Mouse (Mus musculus): ENCODE results near the gene Zfpl1. TPM values are rescaled to one million over a fixed set of nuclear protein-coding genes. Genes with fewer than 3 reads are reported as not detected.
"Not testable (repeated sequence)": the region's sequence is repeated elsewhere in the genome, so short reads cannot be mapped to it uniquely, and the experiment has no call there.

Gene Zfpl1
- 83.3 and 84.8 TPM in 2 replicates for polyA plus RNA-seq (2015; fragmentation: Nextera tagmentation; extraction: Ambion mirVana)

DNA sequence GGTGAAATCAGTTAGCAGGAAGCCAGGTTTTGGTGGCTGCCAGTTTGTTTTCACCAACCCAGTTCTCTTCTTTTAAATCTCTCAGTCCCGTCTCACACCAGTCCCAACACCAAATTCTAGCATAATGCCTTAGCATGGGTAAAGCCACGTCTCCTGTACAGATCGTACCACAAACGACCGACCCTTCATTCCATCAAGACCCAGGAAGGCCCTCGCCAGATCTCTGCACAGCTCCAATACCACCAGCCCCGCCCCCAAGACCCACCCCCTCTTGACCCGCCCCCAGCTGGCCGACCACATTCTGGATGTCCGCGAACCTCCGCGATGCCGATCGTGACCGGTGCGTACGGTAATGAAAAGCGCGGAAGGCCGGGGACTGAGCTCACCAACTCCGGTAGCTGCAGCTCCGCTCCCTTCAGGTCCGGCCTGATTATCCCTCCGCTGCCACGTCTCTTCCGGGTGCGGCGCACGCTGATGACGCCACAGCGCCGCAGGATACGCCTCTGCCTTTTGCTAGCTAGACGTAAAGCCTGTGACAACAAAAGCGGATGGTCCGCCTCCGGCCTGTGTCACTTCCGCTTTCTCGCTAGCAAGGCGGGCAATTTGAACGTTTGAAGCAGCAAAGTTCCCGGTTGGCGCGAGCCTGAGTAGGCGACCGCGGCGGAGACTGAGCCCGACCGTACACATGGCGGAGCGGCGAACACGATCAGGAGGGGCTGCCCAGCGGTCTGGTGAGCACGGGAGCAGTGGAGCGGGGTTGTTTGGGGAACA, at the start of gene Zfpl1, which contains the start of gene Cdca5:
TSS of gene Zfpl1 (minus strand) at position 479 of the 771 bp plus-strand sequence.
TSS of gene Cdca5 (plus strand) at position 506 of the 771 bp plus-strand sequence.
- under 1% methylated on average over 58 of the region's 58 CpGs for WGBS
- peak within 1 kb of the TSS; percentile 96 for H3K4me2 ChIP-seq (replicated peaks)
- ATAC-seq: peak; percentile 92
- H3K9me3 ChIP-seq: no peaks in the 10 kb centered on the region
- peaks cover 28% of the 10 kb centered on the region for H3K36me3 ChIP-seq
- no peaks in the 10 kb centered on the region for H3K27me3 ChIP-seq
- peak within 1 kb of the TSS; percentile 76 for H3K4me3 ChIP-seq (replicated peaks)
- peak within 1 kb of the TSS; percentile 47 for H3K27ac ChIP-seq
- H3K4me1 ChIP-seq (replicated peaks): peaks cover 25% of the 10 kb centered on the region
- peak within 1 kb of the TSS; percentile 78 for H3K9ac ChIP-seq (replicated peaks)

DNA sequence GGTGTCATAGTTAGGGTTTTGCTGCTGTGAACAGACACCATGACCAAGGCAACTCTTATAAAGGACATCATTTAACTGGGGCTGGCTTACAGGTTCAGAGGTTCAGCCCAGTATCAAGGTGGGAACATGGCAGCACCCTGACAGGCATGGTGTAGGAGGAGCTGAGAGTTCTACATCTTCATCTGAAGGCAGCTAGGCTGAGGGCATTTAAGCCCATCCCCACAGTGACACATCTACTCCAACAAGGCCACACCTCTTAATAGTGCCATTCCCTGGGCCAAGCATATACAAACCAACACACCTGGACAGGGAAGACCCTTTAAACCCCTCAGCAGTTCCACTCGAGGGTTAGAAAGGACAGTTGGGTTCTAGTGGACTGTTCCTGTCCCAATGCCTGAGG, 48.4 kb upstream of the Zfpl1 start:
- not testable (repeated sequence) for H3K4me2 ChIP-seq (replicated peaks); H3K27me3 ChIP-seq; H3K9me3 ChIP-seq; ATAC-seq; H3K4me1 ChIP-seq (replicated peaks); H3K27ac ChIP-seq; H3K9ac ChIP-seq (replicated peaks); H3K4me3 ChIP-seq (replicated peaks)
- peaks cover 46% of the 10 kb centered on the region for H3K36me3 ChIP-seq
- WGBS: 41% methylated on average over 1 of the region's 1 CpGs

DNA sequence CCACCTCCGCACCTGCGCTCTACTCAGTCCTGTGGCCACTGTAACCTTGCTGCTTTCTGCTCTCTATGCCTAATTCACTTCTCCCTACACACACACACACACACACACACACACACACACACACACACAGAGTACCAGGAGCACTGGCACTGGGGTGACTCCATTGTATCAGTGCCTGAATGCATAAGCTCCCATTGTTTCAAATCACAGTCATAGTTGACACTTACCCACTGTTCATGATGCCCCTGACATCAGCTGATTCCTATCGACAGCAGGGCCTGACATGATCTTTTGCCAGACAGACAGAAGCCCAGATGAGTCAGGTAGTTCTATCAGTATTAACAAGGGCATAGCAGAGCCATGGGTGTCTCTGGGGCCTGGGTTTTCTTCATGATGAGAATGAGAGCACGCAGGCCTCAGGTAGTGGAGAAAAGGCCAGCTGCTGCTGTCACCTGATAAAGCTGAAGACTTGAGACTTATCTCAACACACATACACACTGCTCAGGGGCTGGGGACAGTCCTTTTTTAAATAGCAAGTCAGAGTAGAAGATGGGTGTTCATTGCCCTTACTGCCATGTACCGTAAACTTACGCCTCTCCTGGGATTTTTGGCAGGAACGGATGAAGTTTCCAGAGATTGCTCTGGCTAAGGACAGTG, 47.5 kb upstream of the Zfpl1 start:
- Histone ChIP-seq H3K27ac (no peak overlapping the region; the same call in 1 of the 2 replicates), H3K9me3 (no peaks in the 10 kb centered on the region), H3K9ac (replicated peaks) (no peak overlapping the region), H3K27me3 (no peaks in the 10 kb centered on the region), H3K4me3 (replicated peaks) (no peak overlapping the region), H3K36me3 (peaks cover 38% of the 10 kb centered on the region), H3K4me2 (replicated peaks) (no peak overlapping the region), H3K4me1 (replicated peaks) (0 out of 2 replicates have a peak, but pooled peaks cover 6% of the 10 kb centered on the region)
- no peak for ATAC-seq
- WGBS: 87% methylated on average over 7 of the region's 7 CpGs

DNA sequence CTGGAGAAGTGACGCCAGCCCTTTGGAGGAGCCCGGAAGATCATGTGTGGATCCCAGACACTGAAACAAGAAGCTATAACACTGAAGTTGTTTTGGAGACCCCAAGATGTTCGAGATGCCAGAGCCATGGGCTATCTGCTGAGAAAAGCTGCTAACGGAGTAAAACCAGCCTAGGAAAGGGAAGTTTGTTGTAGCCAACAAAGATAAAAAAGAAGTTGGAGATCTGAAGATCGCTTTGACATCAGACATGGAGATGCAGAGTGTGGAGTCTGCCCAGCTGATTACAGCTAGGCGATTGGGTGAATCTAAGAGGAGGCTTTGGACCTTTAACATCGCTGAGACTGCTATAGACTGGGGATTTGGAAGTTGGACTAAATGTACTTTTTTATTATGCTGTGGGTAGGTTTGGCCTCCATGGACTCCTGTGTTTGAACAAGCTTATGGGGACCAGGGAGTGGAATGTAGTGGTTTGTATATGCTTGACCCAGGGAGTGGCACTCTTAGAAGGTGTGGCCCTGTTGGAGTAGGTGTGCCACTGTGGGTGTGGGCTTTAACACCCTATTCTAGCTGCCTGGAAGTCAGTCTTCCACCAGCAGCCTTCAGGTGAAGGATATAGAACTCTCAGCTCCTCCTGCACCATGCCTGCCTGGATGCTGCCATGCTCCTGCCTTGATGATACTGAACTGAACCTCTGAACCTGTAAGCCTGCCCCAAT, 45.8 kb upstream of the Zfpl1 start:
- H3K9ac ChIP-seq (replicated peaks); ATAC-seq; H3K4me3 ChIP-seq (replicated peaks); H3K27ac ChIP-seq; H3K27me3 ChIP-seq; H3K4me2 ChIP-seq (replicated peaks); H3K9me3 ChIP-seq; H3K4me1 ChIP-seq (replicated peaks): not testable (repeated sequence)
- WGBS: 83% methylated on average over 7 of the region's 7 CpGs
- peaks cover 21% of the 10 kb centered on the region for H3K36me3 ChIP-seq

DNA sequence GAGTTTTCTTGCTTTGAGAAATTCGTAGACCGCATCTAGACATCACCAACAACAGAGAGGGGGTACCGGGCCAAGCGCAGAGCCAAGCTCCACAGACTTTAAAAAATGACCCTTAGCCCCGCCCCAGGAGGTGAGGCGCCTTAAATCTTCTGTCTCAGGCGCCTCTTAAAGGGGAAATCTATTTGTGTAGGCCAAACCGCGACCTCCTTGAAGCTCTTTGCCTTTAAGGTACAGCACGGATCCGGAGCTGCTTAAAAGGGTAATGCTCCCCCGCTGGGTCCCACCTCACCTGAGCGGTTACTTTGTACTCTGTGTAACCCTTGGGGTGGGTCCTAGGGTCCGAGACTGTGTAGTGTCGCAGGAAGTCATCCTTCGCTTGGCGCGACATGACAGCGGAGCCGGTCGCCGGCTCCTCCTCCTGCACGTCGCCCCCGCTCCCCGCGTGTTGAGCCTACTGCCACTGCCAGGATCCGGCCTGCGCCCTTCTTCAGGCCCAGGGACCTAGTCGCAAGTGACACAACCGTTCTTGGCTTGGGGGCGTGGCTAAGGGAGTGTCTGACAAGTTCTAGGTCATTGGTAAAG, 43.1 kb upstream of the Zfpl1 start, which contains the start of gene Snx15:
TSS of gene Snx15 (minus strand) at position 545 of the 582 bp plus-strand sequence.
- Histone ChIP-seq H3K4me1 (replicated peaks) (peaks cover 11% of the 10 kb centered on the region; the same call in 1 of the 2 replicates), H3K27ac (peak within 1 kb of the TSS; percentile 89), H3K9me3 (no peaks in the 10 kb centered on the region), H3K4me2 (replicated peaks) (peak within 1 kb of the TSS; percentile 57), H3K36me3 (no peaks in the 10 kb centered on the region), H3K9ac (replicated peaks) (peak within 1 kb of the TSS; percentile 76), H3K27me3 (no peaks in the 10 kb centered on the region), H3K4me3 (replicated peaks) (peak within 1 kb of the TSS; percentile 58)
- ATAC-seq: peak; percentile 96
- 0% methylated on average over 32 of the region's 32 CpGs for WGBS

DNA sequence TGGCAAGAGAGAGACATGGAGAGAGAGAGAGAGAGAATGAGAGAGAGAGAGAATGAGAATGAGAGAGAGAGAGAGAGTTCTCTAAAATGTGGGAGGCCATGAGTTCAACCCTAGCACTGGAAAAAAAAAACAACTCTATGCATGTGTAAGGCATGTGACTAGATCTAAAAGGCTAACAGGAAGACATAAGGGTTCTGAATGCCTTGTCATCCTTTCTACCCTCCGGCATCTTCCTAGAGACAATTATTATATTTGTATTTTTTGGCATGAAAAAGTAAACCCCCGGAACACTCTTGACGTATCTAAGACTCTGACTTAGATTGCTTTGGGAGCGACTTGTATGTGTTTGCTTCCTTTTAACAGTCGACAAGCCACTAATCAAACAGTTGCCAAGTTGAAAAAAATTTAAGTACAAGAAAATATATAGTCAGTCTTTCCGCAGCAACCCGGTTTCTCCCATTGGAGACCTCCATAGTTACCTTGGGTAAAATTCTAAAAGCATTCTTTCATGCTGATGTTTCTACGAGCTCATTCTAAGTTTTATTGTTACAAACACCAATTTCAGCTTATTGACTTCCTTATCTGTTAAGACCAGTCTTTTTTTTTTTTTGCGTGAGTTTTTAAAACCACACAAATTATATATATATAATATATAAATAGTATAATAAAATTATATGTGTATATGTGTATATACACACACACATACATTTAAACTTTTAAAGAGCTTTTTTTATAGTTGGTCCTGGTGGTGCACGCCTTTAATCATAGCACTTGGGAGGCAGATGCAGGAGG, 42.2 kb upstream of the Zfpl1 start:
- H3K9ac ChIP-seq (replicated peaks): peak overlapping the region; percentile 76; the same call in 1 of the 2 replicates
- 76% methylated on average over 10 of the region's 10 CpGs for WGBS
- H3K27ac ChIP-seq: no peak overlapping the region

DNA sequence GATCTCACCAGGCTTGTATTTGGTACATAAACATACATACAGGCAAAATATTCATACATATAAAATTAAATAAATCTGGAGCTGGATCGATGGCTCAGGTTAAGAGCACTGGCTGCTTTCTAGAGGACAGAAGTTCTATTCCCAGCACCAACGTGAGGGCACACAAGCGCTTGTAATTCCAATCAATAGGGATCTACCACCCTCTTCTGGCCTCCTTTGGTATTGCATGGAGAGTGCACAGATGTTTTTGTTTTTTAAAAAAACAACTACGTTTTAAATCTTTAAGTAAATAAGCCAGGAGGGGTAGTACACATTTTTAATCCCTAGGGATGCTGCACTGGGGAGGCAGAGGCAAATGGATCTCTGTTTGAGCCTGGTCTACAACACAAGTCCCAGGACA, 41.5 kb upstream of the Zfpl1 start:
- no peaks in the 10 kb centered on the region for H3K27me3 ChIP-seq
- peaks cover 11% of the 10 kb centered on the region; the same call in 1 of the 2 replicates for H3K4me1 ChIP-seq (replicated peaks)
- no peaks in the 10 kb centered on the region for H3K9me3 ChIP-seq
- no peak overlapping the region for H3K4me3 ChIP-seq (replicated peaks)
- H3K27ac ChIP-seq: no peak overlapping the region
- ATAC-seq: no peak
- WGBS: 26% methylated on average over 4 of the region's 4 CpGs
- no peak overlapping the region for H3K4me2 ChIP-seq (replicated peaks)
- no peak overlapping the region for H3K9ac ChIP-seq (replicated peaks)
- H3K36me3 ChIP-seq: 0 out of 2 replicates have a peak, but pooled peaks cover 3% of the 10 kb centered on the region

More for the DNA sequence above, 42.2 kb upstream of the Zfpl1 start:
- no peaks in the 10 kb centered on the region for H3K9me3 ChIP-seq
- H3K36me3 ChIP-seq: no peaks in the 10 kb centered on the region
- peaks cover 11% of the 10 kb centered on the region; the same call in 1 of the 2 replicates for H3K4me1 ChIP-seq (replicated peaks)
- no peak for ATAC-seq
- H3K4me3 ChIP-seq (replicated peaks): peak overlapping the region; percentile 58
- no peaks in the 10 kb centered on the region for H3K27me3 ChIP-seq
- H3K4me2 ChIP-seq (replicated peaks): peak overlapping the region; percentile 57

DNA sequence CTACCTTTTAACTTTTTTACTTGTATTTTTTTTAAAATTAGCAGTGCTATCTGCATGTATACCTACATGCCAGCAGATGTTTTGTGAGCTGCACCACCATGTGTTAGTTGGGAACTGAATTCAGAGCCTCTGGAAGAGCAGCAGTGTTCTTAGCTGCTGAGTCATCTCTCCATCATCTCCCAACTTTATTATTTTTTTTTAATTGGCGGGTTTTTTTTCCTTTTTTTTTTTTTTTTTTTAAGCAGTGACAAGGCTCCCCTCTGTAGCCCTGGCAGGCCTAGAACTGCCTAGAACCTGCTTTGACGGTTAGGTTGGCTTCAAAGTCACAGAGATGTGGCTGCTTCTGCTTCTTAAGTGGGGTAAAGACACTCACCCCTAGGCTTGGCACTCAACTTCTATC, 40.1 kb upstream of the Zfpl1 start:
- H3K4me1 ChIP-seq (replicated peaks): peaks cover 14% of the 10 kb centered on the region
- no peak overlapping the region for H3K4me2 ChIP-seq (replicated peaks)
- 79% methylated on average over 2 of the region's 2 CpGs for WGBS
- no peaks in the 10 kb centered on the region for H3K27me3 ChIP-seq
- no peaks in the 10 kb centered on the region for H3K9me3 ChIP-seq
- no peak overlapping the region for H3K9ac ChIP-seq (replicated peaks)
- H3K4me3 ChIP-seq (replicated peaks): no peak overlapping the region
- H3K27ac ChIP-seq: no peak overlapping the region; the same call in 1 of the 2 replicates
- no peak for ATAC-seq
- 0 out of 2 replicates have a peak, but pooled peaks cover 8% of the 10 kb centered on the region for H3K36me3 ChIP-seq

DNA sequence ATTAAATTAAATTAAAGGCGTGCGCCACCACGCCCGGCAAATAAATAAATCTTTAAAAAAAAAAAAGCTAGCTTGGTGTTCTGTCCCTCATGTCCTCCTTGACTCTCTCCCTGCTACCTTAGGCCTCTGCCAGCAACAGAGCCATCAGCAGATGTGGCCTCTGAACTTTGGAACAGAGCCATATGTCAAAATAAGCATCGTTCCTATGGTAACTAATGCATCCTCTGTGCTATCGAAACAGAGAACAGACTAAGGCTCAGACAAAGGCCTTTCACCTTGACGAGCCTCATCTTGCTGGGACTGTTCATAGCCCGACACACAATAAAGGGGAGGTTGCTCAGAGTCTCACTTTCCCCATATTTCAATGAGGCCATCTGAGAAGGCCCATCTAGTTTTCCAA, 38.6 kb upstream of the Zfpl1 start:
- no peaks in the 10 kb centered on the region for H3K9me3 ChIP-seq
- WGBS: 78% methylated on average over 8 of the region's 8 CpGs
- no peak overlapping the region for H3K4me2 ChIP-seq (replicated peaks)
- no peak overlapping the region; the same call in 1 of the 2 replicates for H3K9ac ChIP-seq (replicated peaks)
- H3K36me3 ChIP-seq: 0 out of 2 replicates have a peak, but pooled peaks cover 8% of the 10 kb centered on the region
- no peak overlapping the region for H3K4me3 ChIP-seq (replicated peaks)
- H3K27ac ChIP-seq: no peak overlapping the region; the same call in 1 of the 2 replicates
- no peaks in the 10 kb centered on the region for H3K27me3 ChIP-seq
- ATAC-seq: no peak
- peaks cover 23% of the 10 kb centered on the region for H3K4me1 ChIP-seq (replicated peaks)

DNA sequence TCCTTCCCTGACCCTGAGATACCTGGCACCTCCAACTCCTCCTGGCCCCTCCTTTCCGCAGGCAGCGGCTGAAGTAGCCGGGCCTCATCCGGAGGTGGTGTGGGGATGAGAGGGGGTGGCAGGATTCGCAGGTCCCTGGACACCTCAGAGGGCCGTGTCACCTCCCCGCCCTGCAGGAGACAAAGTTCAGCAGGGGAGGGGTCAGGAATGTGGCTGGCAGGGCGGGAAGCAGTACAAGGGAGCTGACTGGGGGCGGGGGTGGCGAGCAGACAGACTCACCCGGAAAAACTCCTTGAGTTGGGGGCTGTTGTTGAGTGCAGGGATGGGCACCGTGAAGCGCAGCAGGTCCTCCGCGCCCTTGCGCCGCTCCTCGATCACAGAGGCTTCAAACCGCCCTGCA, 37.0 kb upstream of the Zfpl1 start:
- Histone ChIP-seq H3K36me3 (0 out of 2 replicates have a peak, but pooled peaks cover 8% of the 10 kb centered on the region), H3K4me2 (replicated peaks) (no peak overlapping the region), H3K27ac (no peak overlapping the region), H3K9ac (replicated peaks) (peak overlapping the region; percentile 7; the same call in 1 of the 2 replicates), H3K4me1 (replicated peaks) (peaks cover 30% of the 10 kb centered on the region), H3K4me3 (replicated peaks) (no peak overlapping the region), H3K27me3 (no peaks in the 10 kb centered on the region), H3K9me3 (no peaks in the 10 kb centered on the region)
- no peak for ATAC-seq
- WGBS: 40% methylated on average over 19 of the region's 19 CpGs

Data from midbrain, embryonic 13.5 days (tissue).